Mouse (Mus musculus): Measurements from ENCODE around the gene Bhlhe41.

- TF ChIP-seq CTCF (IDR thresholded peaks at IDR 0.05; ENCODE audit: low read depth): no peak
- no peak for TF ChIP-seq EP300 (optimal IDR thresholded peaks at IDR 0.05)
Measured at GRCm38 (mm10) chr6:145912232-145912631, 46.9 kb upstream of the Bhlhe41 start.
